Mouse (Mus musculus): ENCODE measurements around the gene Zfp423.

GRCm38 (mm10) chr8:87943651-87944091 lies 15.7 kb downstream of the Zfp423 start:
- no peak for TF ChIP-seq GATA1 (IDR thresholded peaks at IDR 0.05; ENCODE audit: low read length)
- no peak for TF ChIP-seq TAL1 (IDR thresholded peaks at IDR 0.05; ENCODE audit: low read length)
